Mouse (Mus musculus) CH12.LX (cell line): ENCODE data around the gene Csnk2a2. TPM values are rescaled to one million over a fixed set of nuclear protein-coding genes. Genes with fewer than 3 reads are reported as not detected.

Source experiments
- DNase-seq: peaks from one replicate; pipeline ENCODE4 v3.0.0-alpha.2; 2013; ENCODE audit errors: extremely low read depth
- H3K27ac ChIP-seq: 2 replicates; pipeline ENCODE4 v1.5.1; 2012; ENCODE audit warnings: low read depth, mild to moderate bottlenecking, control low read depth, moderate library complexity; ENCODE audit not compliant: insufficient read depth
- H3K27me3 ChIP-seq: replicated peaks from 2 replicates; pipeline ENCODE3; 2012; ENCODE audit warnings: inconsistent platforms
- H3K36me3 ChIP-seq, 2 experiments: replicated peaks in 1 of 2; 2 replicates each; pipeline versions ENCODE3 to v1.6.1; 2012; ENCODE audit warnings: inconsistent platforms in 1 of 2, low read length in 1 of 2, mild to moderate bottlenecking in 1 of 2, mixed read lengths in 1 of 2, moderate library complexity in 1 of 2; ENCODE audit not compliant: control insufficient read depth in 1 of 2, insufficient read depth in 1 of 2
- H3K4me1 ChIP-seq, 2 experiments: 2 replicates each; pipeline ENCODE4 v1.6.1; 2012; ENCODE audit warnings: inconsistent platforms in 1 of 2, moderate library complexity in 1 of 2; ENCODE audit not compliant: insufficient read depth in 2 of 2, control insufficient read depth in 1 of 2
- H3K4me2 ChIP-seq: 2 replicates; pipeline ENCODE4 v1.6.1; 2012; ENCODE audit warnings: low read depth, mild to moderate bottlenecking, control low read depth; ENCODE audit not compliant: poor library complexity, insufficient read depth, severe bottlenecking
- H3K4me3 ChIP-seq, 3 experiments: fragments of 150-350 bp in 1 of 3; sonication (generic) in 1 of 3; replicated peaks in 1 of 3; 2 replicates each; pipeline versions ENCODE3 to v1.5.1; 2011 to 2012; ENCODE audit warnings: low read depth in 2 of 3, low read length in 2 of 3, mild to moderate bottlenecking in 2 of 3, moderate library complexity in 2 of 3, control low read depth in 1 of 3, improper control_type of control experiment in 1 of 3, inconsistent platforms in 1 of 3, mixed read lengths in 1 of 3; ENCODE audit not compliant: poor library complexity in 1 of 3
- H3K79me2 ChIP-seq: replicated peaks from 2 replicates; pipeline ENCODE4 v1.6.1; 2012; ENCODE audit warnings: mild to moderate bottlenecking, moderate library complexity; ENCODE audit not compliant: control insufficient read depth, poor library complexity, insufficient read depth, severe bottlenecking; ENCODE audit errors: extremely low read depth
- H3K9ac ChIP-seq: 2 replicates; pipeline ENCODE4 v1.6.1; 2012; ENCODE audit warnings: low read depth, mild to moderate bottlenecking, control low read depth, moderate library complexity; ENCODE audit not compliant: insufficient read depth
- H3K9me3 ChIP-seq: replicated peaks from 2 replicates; pipeline ENCODE3; 2012; ENCODE audit warnings: low read length, inconsistent platforms, mixed read lengths
- BHLHE40 ChIP-seq: IDR thresholded peaks from 2 replicates; pipeline ENCODE4 v1.6.1; 2011; ENCODE audit warnings: mild to moderate bottlenecking, low read depth, low read length, improper control_type of control experiment
- CTCF ChIP-seq, 2 experiments: IDR thresholded peaks in 1 of 2; conservative IDR thresholded peaks in 1 of 2; 2 replicates each; pipeline ENCODE4 v1.5.1; 2011 to 2012; ENCODE audit warnings: low read depth in 2 of 2, low read length in 2 of 2, improper control_type of control experiment in 1 of 2, inconsistent platforms in 1 of 2, mild to moderate bottlenecking in 1 of 2, moderate library complexity in 1 of 2
- E2F4 ChIP-seq: IDR thresholded peaks from 2 replicates; pipeline ENCODE4 v1.6.1; 2011; ENCODE audit warnings: low read depth, low read length, improper control_type of control experiment; ENCODE audit not compliant: insufficient replicate concordance
- ELF1 ChIP-seq: IDR thresholded peaks from 2 replicates; pipeline ENCODE4 v1.6.1; 2014; ENCODE audit warnings: low read depth, mild to moderate bottlenecking, inconsistent platforms, low read length, improper control_type of control experiment
- EP300 ChIP-seq: IDR thresholded peaks from 2 replicates; pipeline ENCODE4 v1.6.1; 2011; ENCODE audit warnings: low read length, improper control_type of control experiment
- GABPA ChIP-seq: IDR thresholded peaks from 2 replicates; pipeline ENCODE4 v1.6.1; 2012; ENCODE audit warnings: low read depth, low read length, improper control_type of control experiment, inconsistent platforms; ENCODE audit not compliant: insufficient replicate concordance
- IRF4 ChIP-seq: IDR thresholded peaks from 2 replicates; pipeline ENCODE4 v1.6.1; 2014; ENCODE audit warnings: low read depth, mild to moderate bottlenecking, inconsistent platforms, low read length, improper control_type of control experiment
- JUN ChIP-seq: IDR thresholded peaks from 2 replicates; pipeline ENCODE4 v1.6.1; 2011; ENCODE audit warnings: low read depth, mild to moderate bottlenecking, low read length, improper control_type of control experiment, moderate library complexity; ENCODE audit not compliant: insufficient read depth
- JUND ChIP-seq: conservative IDR thresholded peaks from 2 replicates; pipeline ENCODE4 v1.6.1; 2011; ENCODE audit warnings: low read depth, low read length, improper control_type of control experiment
- KAT2A ChIP-seq: IDR thresholded peaks from 2 replicates; pipeline ENCODE4 v1.6.1; 2012; ENCODE audit warnings: low read length, improper control_type of control experiment, inconsistent platforms; ENCODE audit not compliant: insufficient replicate concordance
- MAFK ChIP-seq: IDR thresholded peaks from 2 replicates; pipeline ENCODE4 v1.6.1; 2011; ENCODE audit warnings: low read length, improper control_type of control experiment; ENCODE audit not compliant: insufficient replicate concordance
- MAX ChIP-seq: IDR thresholded peaks from 2 replicates; pipeline ENCODE4 v1.6.1; 2011; ENCODE audit warnings: low read length, improper control_type of control experiment
- MAZ ChIP-seq: IDR thresholded peaks from 2 replicates; pipeline ENCODE4 v1.6.1; 2012; ENCODE audit warnings: low read depth, mild to moderate bottlenecking, inconsistent platforms, low read length, improper control_type of control experiment, moderate library complexity
- MXI1 ChIP-seq: IDR thresholded peaks from 2 replicates; pipeline ENCODE4 v1.6.1; 2011; ENCODE audit warnings: mild to moderate bottlenecking, low read depth, low read length, improper control_type of control experiment
- MYC ChIP-seq: IDR thresholded peaks from 2 replicates; pipeline ENCODE4 v1.6.1; 2011; ENCODE audit warnings: low read depth, mild to moderate bottlenecking, improper control_type of control experiment, low read length
- NRF1 ChIP-seq: IDR thresholded peaks from 2 replicates; pipeline ENCODE4 v1.6.1; 2014; ENCODE audit warnings: low read depth, mild to moderate bottlenecking, inconsistent platforms, low read length, improper control_type of control experiment, moderate library complexity
- POLR2A ChIP-seq: IDR thresholded peaks from 2 replicates; pipeline ENCODE4 v1.6.1; 2011; ENCODE audit warnings: low read depth, mild to moderate bottlenecking, improper control_type of control experiment, low read length
- POLR2AphosphoS2 ChIP-seq: IDR thresholded peaks from 2 replicates; pipeline ENCODE4 v1.6.1; 2011; ENCODE audit warnings: low read depth, low read length, improper control_type of control experiment
- RAD21 ChIP-seq: IDR thresholded peaks from 2 replicates; pipeline ENCODE4 v1.6.1; 2011; ENCODE audit warnings: low read depth, mild to moderate bottlenecking, low read length, improper control_type of control experiment, moderate library complexity
- TBP ChIP-seq: conservative IDR thresholded peaks from 2 replicates; pipeline ENCODE4 v1.6.1; 2011; ENCODE audit warnings: low read depth, low read length, improper control_type of control experiment
- UBTF ChIP-seq: IDR thresholded peaks from 2 replicates; pipeline ENCODE4 v1.6.1; 2012; ENCODE audit warnings: low read depth, mild to moderate bottlenecking, inconsistent platforms, low read length, improper control_type of control experiment, moderate library complexity
- USF1 ChIP-seq: IDR thresholded peaks from 2 replicates; pipeline ENCODE4 v1.6.1; 2014; ENCODE audit warnings: low read depth, mild to moderate bottlenecking, inconsistent platforms, low read length, improper control_type of control experiment
- ZC3H11A ChIP-seq: IDR thresholded peaks from 2 replicates; pipeline ENCODE4 v1.6.1; 2012; ENCODE audit warnings: low read depth, mild to moderate bottlenecking, inconsistent platforms, low read length, improper control_type of control experiment
- ZNF384 ChIP-seq: IDR thresholded peaks from 2 replicates; pipeline ENCODE4 v1.6.1; 2012; ENCODE audit warnings: low read depth, low read length, improper control_type of control experiment, inconsistent platforms
- dilution Hi-C: fragments of 300-500 bp; cut with MboI; formaldehyde crosslinking; loops from 2 replicates; pipeline ENCODE4 v1.14.3; 2020; ENCODE audit warnings: low sequenced_read_pairs; ENCODE audit not compliant: extremely low pct_unique_long_range_greater_than_20kb, extremely low pct_ligation_motif_present
- in situ Hi-C: fragments of 300-500 bp; cut with MboI; formaldehyde crosslinking; loops from 3 replicates; pipeline ENCODE4 v1.14.3; 2019; ENCODE audit warnings: low sequenced_read_pairs, low pct_ligation_motif_present, low pct_unique_long_range_greater_than_20kb, mixed read lengths
- polyA plus RNA-seq: library from polyadenylated mRNA; unstranded; fragments of >175 nt; gene quantifications from 2 replicates; pipeline ENCODE4 v1.2.1, GENCODE M21; 2012; ENCODE audit warnings: low read depth; ENCODE audit not compliant: insufficient read length
- total RNA-seq, 2 experiments: library from RNA; depleted of rRNA; stranded (reverse); fragments of 300-350 nt in 1 of 2; fragments of >200 nt in 1 of 2; gene quantifications; 2 replicates each; pipeline ENCODE4 v1.2.3; 2012 to 2014

Csnk2a2 gene
- total and polyA plus RNA-seq, 3 experiments: 32.1 to 126 (median 51.7) TPM

DNA sequence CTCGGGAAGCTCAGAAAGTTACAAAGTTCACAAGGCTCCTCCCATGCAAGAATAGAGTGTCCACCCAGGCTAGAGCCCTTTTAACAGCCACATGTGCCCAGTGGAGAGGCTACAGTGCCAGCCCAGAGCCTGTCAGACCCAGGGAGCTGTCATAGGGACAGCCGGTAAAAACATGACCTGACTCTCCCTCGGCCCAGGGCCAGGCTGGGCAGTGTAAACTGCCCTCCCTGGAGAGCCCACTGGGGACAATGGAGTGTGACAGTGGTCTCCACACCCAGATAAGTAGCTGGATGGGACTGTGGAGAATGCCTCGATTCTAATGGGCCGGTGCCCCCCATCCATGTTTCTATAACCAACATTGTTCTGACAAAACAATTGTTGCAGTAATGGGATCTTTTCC lies 80.3 kb downstream of the Csnk2a2 start:
- H3K4me2 ChIP-seq: no peak overlapping the region
- H3K79me2 ChIP-seq: no peaks in the 10 kb centered on the region
- H3K9ac ChIP-seq: no peak overlapping the region
- no peaks in the 10 kb centered on the region for H3K9me3 ChIP-seq
- no peak overlapping the region for H3K4me3 ChIP-seq
- peaks cover 0 to 9% of the 10 kb centered on the region in 2 experiments for H3K36me3 ChIP-seq
- no peak for DNase-seq
- TF ChIP-seq JUN: no peak
- no peak for TF ChIP-seq EP300
- TF ChIP-seq MAFK: no peak
- TF ChIP-seq E2F4: no peak
- no peak for TF ChIP-seq TBP
- TF ChIP-seq CTCF (conservative IDR thresholded peaks at IDR 0.05 in 1 of 2, IDR thresholded peaks at IDR 0.05 in 1 of 2; ENCODE audit: low read depth in 2 of 2, low read length in 2 of 2): no peak
- TF ChIP-seq ZNF384: no peak
- no peak for TF ChIP-seq BHLHE40
- no peak for TF ChIP-seq MXI1
- no peak for TF ChIP-seq ELF1
- TF ChIP-seq UBTF: no peak
- TF ChIP-seq MAX: no peak
- TF ChIP-seq MAZ: no peak
- no peak for TF ChIP-seq GABPA
- TF ChIP-seq JUND: no peak
- no peak for TF ChIP-seq NRF1
- TF ChIP-seq IRF4: no peak
- TF ChIP-seq ZC3H11A: no peak
- TF ChIP-seq POLR2A: no peak
- no peak for TF ChIP-seq MYC
- dilution Hi-C loops (no loop called here), in situ Hi-C loops (no loop called here)
- H3K27ac ChIP-seq: no peak overlapping the region
- H3K27me3 ChIP-seq: no peaks in the 10 kb centered on the region
- H3K4me1 ChIP-seq: no peaks in the 10 kb centered on the region

DNA sequence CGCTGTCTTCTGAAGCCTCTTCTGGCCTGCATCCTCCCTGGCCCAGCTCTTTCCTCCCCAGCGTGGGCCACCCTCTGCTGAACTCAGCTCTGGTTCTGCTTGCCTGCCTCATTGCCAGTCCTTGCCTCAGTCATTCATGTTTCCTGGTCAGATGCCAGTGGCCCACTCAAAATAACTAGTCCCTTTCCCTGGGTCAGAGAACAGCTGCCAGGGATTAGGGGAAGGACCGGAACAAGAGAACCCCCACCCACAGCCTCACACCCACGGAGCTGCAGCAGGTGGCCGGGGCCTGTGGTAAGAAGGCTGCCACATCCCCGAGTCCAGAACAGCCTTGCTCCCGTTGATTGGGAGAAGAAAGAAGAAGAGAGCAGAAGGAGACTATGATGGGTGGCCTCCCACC lies 88.7 kb downstream of the Csnk2a2 start:
- H3K27ac ChIP-seq: no peak overlapping the region
- H3K4me3 ChIP-seq: no peak overlapping the region
- TF ChIP-seq MXI1: no peak
- TF ChIP-seq ZNF384: no peak
- TF ChIP-seq POLR2AphosphoS2: no peak
- no peak for TF ChIP-seq CTCF (conservative IDR thresholded peaks at IDR 0.05 in 1 of 2, IDR thresholded peaks at IDR 0.05 in 1 of 2; ENCODE audit: low read depth in 2 of 2, low read length in 2 of 2)
- TF ChIP-seq RAD21: no peak
- no peak for TF ChIP-seq EP300
- TF ChIP-seq USF1: no peak
- no peak for TF ChIP-seq MAX
- TF ChIP-seq KAT2A: no peak
- no peaks in the 10 kb centered on the region; a peak in 1 of 4 replicates for H3K4me1 ChIP-seq
- DNase-seq: no peak
- no peak overlapping the region for H3K9ac ChIP-seq
- no peaks in the 10 kb centered on the region for H3K79me2 ChIP-seq
- H3K9me3 ChIP-seq: no peaks in the 10 kb centered on the region
- H3K4me2 ChIP-seq: no peak overlapping the region
- in situ Hi-C loops (no loop called here), dilution Hi-C loops (no loop called here)
- no peaks in the 10 kb centered on the region for H3K27me3 ChIP-seq
- H3K36me3 ChIP-seq: no peaks in the 10 kb centered on the region
